Mouse (Mus musculus): ENCODE measurements around the gene Hmga1b.

DNA sequence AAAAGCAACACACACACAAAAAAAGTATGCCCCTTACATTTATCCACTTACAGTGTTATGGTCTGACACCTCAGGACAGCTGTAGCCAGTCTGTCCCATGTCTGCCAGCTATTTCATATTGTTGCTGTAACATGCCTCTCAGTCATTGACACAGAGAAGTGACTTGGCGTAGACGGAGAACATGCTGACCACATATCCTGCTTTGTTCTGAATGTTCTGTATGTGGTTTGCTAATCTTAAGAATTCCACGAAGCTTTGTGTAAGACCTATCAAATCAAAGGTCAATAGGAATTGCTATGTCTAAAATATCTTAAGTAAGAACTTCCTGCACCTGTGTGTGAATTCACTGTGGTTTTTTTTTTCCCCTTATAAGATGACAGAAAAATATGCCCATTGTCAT is 35.6 kb downstream of the Hmga1b start:
- TF ChIP-seq CTCF (IDR thresholded peaks at IDR 0.05; ENCODE audit: low read depth) (no peak), EP300 (IDR thresholded peaks at IDR 0.05; ENCODE audit: low read depth) (no peak)

All from heart, postnatal 0 days (tissue).